Mouse (Mus musculus) stomach, embryonic 16.5 days (tissue): ENCODE results near the gene 4930402H24Rik. TPM values are rescaled to one million over a fixed set of nuclear protein-coding genes. Genes with fewer than 3 reads are reported as not detected.
"Not testable (repeated sequence)": the region's sequence is repeated elsewhere in the genome, so short reads cannot be mapped to it uniquely, and the experiment has no call there.

Experiments
- ATAC-seq: fragments of 200-750 bp; cut with Nextera tagmentation; 2 replicates; pipeline ENCODE4 v1.8.0; 2017; ENCODE audit warnings: moderate number of reproducible peaks, moderate TSS enrichment; ENCODE audit not compliant: insufficient read depth, low FRiP score
- H3K27ac ChIP-seq: fragments of 300-500 bp; sonication (generic); 2 replicates; pipeline ENCODE4 v1.5.1; 2014; ENCODE audit warnings: low read length
- H3K27me3 ChIP-seq: fragments of 300-500 bp; sonication (generic); 2 replicates; pipeline ENCODE4 v1.6.1; 2014; ENCODE audit warnings: low read length, control low read depth, mixed read lengths; ENCODE audit not compliant: control insufficient read depth, insufficient read depth
- H3K36me3 ChIP-seq: fragments of 300-500 bp; sonication (generic); 2 replicates; pipeline ENCODE4 v1.6.1; 2014; ENCODE audit warnings: low read length; ENCODE audit not compliant: control insufficient read depth, insufficient read depth
- H3K4me1 ChIP-seq: fragments of 300-500 bp; sonication (generic); 2 replicates; pipeline ENCODE4 v1.6.1; 2014; ENCODE audit warnings: low read length, control low read depth, mixed read lengths; ENCODE audit not compliant: control insufficient read depth, insufficient read depth
- H3K4me2 ChIP-seq: fragments of 300-500 bp; sonication (generic); 2 replicates; pipeline ENCODE4 v1.6.1; 2014; ENCODE audit warnings: low read depth, low read length, mixed read lengths
- H3K4me3 ChIP-seq: fragments of 300-500 bp; sonication (generic); replicated peaks from 2 replicates; pipeline ENCODE4 v1.5.1; 2014; ENCODE audit warnings: mild to moderate bottlenecking, low read length
- H3K9ac ChIP-seq: fragments of 300-500 bp; sonication (generic); 2 replicates; pipeline ENCODE4 v1.6.1; 2014; ENCODE audit warnings: low read length
- H3K9me3 ChIP-seq: fragments of 300-500 bp; sonication (generic); replicated peaks from 2 replicates; pipeline ENCODE4 v1.6.1; 2016; ENCODE audit warnings: low read length, control low read depth; ENCODE audit not compliant: control insufficient read depth
- WGBS: fragments of 180-500 bp; shearing (Covaris S2); extraction: QIAGEN DNeasy Blood & Tissue Kit; methylation state at CpG from one replicate; pipeline ENCODE4 v1.1.7; 2014; 5-methylcytosine and 5-hydroxymethylcytosine counted together
- polyA plus RNA-seq: library from polyadenylated mRNA; unstranded; fragments of >200 nt; fragmentation: Nextera tagmentation; extraction: Ambion mirVana; gene quantifications from 2 replicates; pipeline ENCODE4 v1.2.1, GENCODE M21; 2015

Gene 4930402H24Rik
- polyA plus RNA-seq, 1 experiment from 2014 or later: 33.2 TPM

- no peak for ATAC-seq
- Histone ChIP-seq H3K27ac (no peak overlapping the region), H3K36me3 (peaks cover 3% of the 10 kb centered on the region; the same call in 1 of the 2 replicates), H3K27me3 (no peaks in the 10 kb centered on the region), H3K4me3 (no peak overlapping the region), H3K9me3 (no peaks in the 10 kb centered on the region), H3K4me1 (peaks cover 2% of the 10 kb centered on the region; the same call in 1 of the 2 replicates), H3K9ac (no peak overlapping the region), H3K4me2 (no peak overlapping the region)
- WGBS: 85% methylated on average over 4 of the region's 4 CpGs
These were observed 76.7 kb downstream of the 4930402H24Rik start for GRCm38 (mm10) chr2:130829496-130829895.

GRCm38 (mm10) chr2:130828668-130829067 lies 77.5 kb downstream of the 4930402H24Rik start:
- Histone ChIP-seq H3K4me3 (no peak overlapping the region), H3K9ac (no peak overlapping the region), H3K27me3 (no peaks in the 10 kb centered on the region), H3K4me1 (peaks cover 2% of the 10 kb centered on the region; the same call in 1 of the 2 replicates), H3K4me2 (no peak overlapping the region), H3K36me3 (peaks cover 3% of the 10 kb centered on the region; the same call in 1 of the 2 replicates), H3K9me3 (no peaks in the 10 kb centered on the region), H3K27ac (no peak overlapping the region)
- WGBS: 71% methylated on average over 1 of the region's 1 CpGs
- ATAC-seq: no peak

GRCm38 (mm10) chr2:130828066-130828465 lies 78.1 kb downstream of the 4930402H24Rik start:
- not testable (repeated sequence) for H3K27ac ChIP-seq, H3K4me3 ChIP-seq, H3K4me1 ChIP-seq, H3K9me3 ChIP-seq, H3K27me3 ChIP-seq, H3K9ac ChIP-seq, H3K4me2 ChIP-seq, H3K36me3 ChIP-seq, ATAC-seq
- WGBS: 85% methylated on average over 3 of the region's 3 CpGs

DNA sequence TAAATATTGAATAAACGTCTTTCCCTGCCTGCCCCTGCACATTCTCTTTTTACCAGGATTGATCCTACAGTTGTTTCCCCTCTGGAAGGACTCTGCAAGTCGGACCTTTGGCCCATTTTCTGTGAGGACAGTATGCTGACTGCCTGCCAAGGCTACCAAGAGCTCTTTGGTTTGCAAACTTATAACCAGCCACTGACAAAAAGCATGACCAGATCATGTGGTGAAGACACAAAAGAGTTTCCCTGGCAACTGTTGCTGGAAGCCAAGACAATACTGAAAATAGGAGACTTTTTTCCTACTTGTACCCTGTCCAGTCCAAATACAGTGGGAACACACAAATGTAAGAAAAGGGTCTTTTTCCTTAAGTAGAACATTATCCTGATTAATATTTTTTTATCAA lies 78.8 kb downstream of the 4930402H24Rik start:
- no peaks in the 10 kb centered on the region for H3K27me3 ChIP-seq
- 53% methylated on average over 2 of the region's 2 CpGs for WGBS
- no peak overlapping the region for H3K4me2 ChIP-seq
- no peak overlapping the region for H3K9ac ChIP-seq
- no peak for ATAC-seq
- peaks cover 3% of the 10 kb centered on the region; the same call in 1 of the 2 replicates for H3K36me3 ChIP-seq
- H3K4me3 ChIP-seq: no peak overlapping the region
- H3K27ac ChIP-seq: no peak overlapping the region
- peaks cover 2% of the 10 kb centered on the region; the same call in 1 of the 2 replicates for H3K4me1 ChIP-seq
- H3K9me3 ChIP-seq: no peaks in the 10 kb centered on the region

- no peaks in the 10 kb centered on the region for H3K27me3 ChIP-seq
- 72% methylated on average over 11 of the region's 11 CpGs for WGBS
- no peak overlapping the region for H3K27ac ChIP-seq
- no peak overlapping the region for H3K4me3 ChIP-seq
- no peaks in the 10 kb centered on the region for H3K36me3 ChIP-seq
- H3K4me1 ChIP-seq: no peaks in the 10 kb centered on the region
- H3K4me2 ChIP-seq: no peak overlapping the region
- H3K9ac ChIP-seq: no peak overlapping the region
- no peak for ATAC-seq
- no peaks in the 10 kb centered on the region for H3K9me3 ChIP-seq
These were observed 87.2 kb downstream of the 4930402H24Rik start for GRCm38 (mm10) chr2:130818838-130819647.

DNA sequence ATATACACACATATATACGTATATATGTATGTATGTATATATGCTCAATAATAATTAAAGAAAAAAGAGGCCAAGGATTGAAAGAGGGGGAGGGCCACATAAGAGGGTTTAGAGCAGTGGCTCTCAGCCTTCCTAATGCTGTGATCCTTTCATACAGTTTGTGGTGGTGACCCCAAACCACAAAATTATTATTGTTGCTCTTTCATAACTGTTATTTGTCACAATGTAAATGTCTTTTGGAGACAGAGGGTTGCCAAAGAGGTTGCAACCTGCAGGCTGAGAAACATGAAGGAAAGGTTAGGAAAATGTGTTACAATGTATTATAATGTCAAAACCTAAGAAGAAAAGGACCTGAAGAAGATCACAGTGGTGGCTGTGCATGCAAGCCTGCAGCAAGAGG lies 88.3 kb downstream of the 4930402H24Rik start:
- ATAC-seq: no peak

GRCm38 (mm10) chr2:130816205-130816604 lies 90.0 kb downstream of the 4930402H24Rik start:
- no peak overlapping the region for H3K27ac ChIP-seq
- WGBS: 88% methylated on average over 5 of the region's 5 CpGs
- no peaks in the 10 kb centered on the region for H3K27me3 ChIP-seq
- no peak overlapping the region for H3K9ac ChIP-seq
- peaks cover 4% of the 10 kb centered on the region; the same call in 1 of the 2 replicates for H3K36me3 ChIP-seq
- no peaks in the 10 kb centered on the region for H3K4me1 ChIP-seq
- H3K9me3 ChIP-seq: no peaks in the 10 kb centered on the region
- no peak overlapping the region for H3K4me3 ChIP-seq
- no peak overlapping the region for H3K4me2 ChIP-seq
- ATAC-seq: no peak

More for the DNA sequence above, 88.3 kb downstream of the 4930402H24Rik start:
- Histone ChIP-seq H3K27me3 (no peaks in the 10 kb centered on the region), H3K9ac (no peak overlapping the region), H3K4me2 (no peak overlapping the region), H3K27ac (no peak overlapping the region), H3K36me3 (no peaks in the 10 kb centered on the region), H3K9me3 (no peaks in the 10 kb centered on the region), H3K4me1 (no peaks in the 10 kb centered on the region), H3K4me3 (no peak overlapping the region)
- WGBS: 87% methylated on average over 1 of the region's 1 CpGs

GRCm38 (mm10) chr2:130814492-130814891 lies 91.7 kb downstream of the 4930402H24Rik start:
- Histone ChIP-seq H3K27me3 (no peaks in the 10 kb centered on the region), H3K4me2 (no peak overlapping the region), H3K27ac (no peak overlapping the region), H3K9ac (no peak overlapping the region), H3K4me3 (no peak overlapping the region), H3K36me3 (peaks cover 4% of the 10 kb centered on the region; the same call in 1 of the 2 replicates), H3K9me3 (no peaks in the 10 kb centered on the region), H3K4me1 (no peaks in the 10 kb centered on the region)
- ATAC-seq: no peak
- WGBS: 77% methylated on average over 1 of the region's 1 CpGs

DNA sequence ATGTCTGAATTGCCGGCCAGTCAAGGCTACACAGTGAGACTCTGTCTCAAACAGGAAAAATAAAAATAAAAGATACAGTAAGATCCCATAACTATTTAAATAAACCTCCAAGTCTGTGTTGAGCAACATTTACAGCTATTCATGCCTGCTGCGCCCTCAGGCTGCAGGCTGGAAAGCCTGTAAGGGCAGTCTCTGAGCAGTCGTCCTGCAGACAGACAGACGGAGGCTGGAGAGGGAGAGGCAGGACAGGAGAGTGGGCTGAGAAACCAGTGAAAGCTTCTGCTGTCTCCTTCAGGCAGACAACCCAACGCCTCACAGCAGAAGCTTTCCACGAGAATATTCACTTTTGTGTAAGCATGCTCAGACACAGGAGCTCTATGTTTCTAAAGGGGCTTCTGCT lies 92.5 kb downstream of the 4930402H24Rik start:
- H3K27me3 ChIP-seq: no peaks in the 10 kb centered on the region
- no peak for ATAC-seq
- H3K4me1 ChIP-seq: no peaks in the 10 kb centered on the region
- H3K9ac ChIP-seq: no peak overlapping the region
- H3K4me2 ChIP-seq: no peak overlapping the region
- H3K36me3 ChIP-seq: peaks cover 4% of the 10 kb centered on the region; the same call in 1 of the 2 replicates
- no peak overlapping the region for H3K27ac ChIP-seq
- 82% methylated on average over 6 of the region's 6 CpGs for WGBS
- no peaks in the 10 kb centered on the region for H3K9me3 ChIP-seq
- H3K4me3 ChIP-seq: no peak overlapping the region
